Mouse (Mus musculus) limb, embryonic 10.5 days (tissue): ENCODE results near the gene Rfx4. TPM values are rescaled to one million over a fixed set of nuclear protein-coding genes. Genes with fewer than 3 reads are reported as not detected.

Experiments used
- DNase-seq: peaks from one replicate; pipeline ENCODE4 v3.0.0-alpha.2; 2017; ENCODE audit warnings: low spot score
- H3K27ac ChIP-seq: fragments of 300-500 bp; sonication (generic); 2 replicates; pipeline ENCODE4 v1.5.1; 2016; ENCODE audit warnings: mild to moderate bottlenecking
- H3K27me3 ChIP-seq: fragments of 300-500 bp; sonication (generic); 2 replicates; pipeline ENCODE4 v1.6.1; 2016; ENCODE audit warnings: low read depth, mild to moderate bottlenecking; ENCODE audit not compliant: poor library complexity, severe bottlenecking
- H3K36me3 ChIP-seq: fragments of 300-500 bp; sonication (generic); 2 replicates; pipeline ENCODE4 v1.6.1; 2016; ENCODE audit warnings: mild to moderate bottlenecking, moderate library complexity
- H3K4me1 ChIP-seq: fragments of 300-500 bp; sonication (generic); 2 replicates; pipeline ENCODE4 v1.6.1; 2016
- H3K4me3 ChIP-seq: fragments of 300-500 bp; sonication (generic); 2 replicates; pipeline ENCODE4 v1.5.1; 2016; ENCODE audit warnings: mild to moderate bottlenecking, moderate library complexity
- H3K9me3 ChIP-seq: fragments of 300-500 bp; sonication (generic); replicated peaks from 2 replicates; pipeline ENCODE4 v1.6.1; 2016; ENCODE audit warnings: mild to moderate bottlenecking
- WGBS: fragments of 180-500 bp; shearing (Covaris S2); methylation state at CpG from one replicate; pipeline ENCODE4 v1.1.7; 2016; 5-methylcytosine and 5-hydroxymethylcytosine counted together
- polyA plus RNA-seq: library from polyadenylated mRNA; unstranded; fragments of >200 nt; fragmentation: Nextera tagmentation; extraction: Ambion mirVana; gene quantifications from 2 replicates; pipeline ENCODE4 v1.2.1, GENCODE M21; 2016

Gene Rfx4
- polyA plus RNA-seq, 1 experiment from 2014 or later = not detected

GRCm38 (mm10) chr10:84829009-84829408 lies 73.1 kb downstream of the Rfx4 start:
- H3K9me3 ChIP-seq = no peaks in the 10 kb centered on the region
- WGBS = 88% methylated on average over 8 of the region's 8 CpGs
- peaks cover 15% of the 10 kb centered on the region for H3K4me1 ChIP-seq
- H3K4me3 ChIP-seq = no peak overlapping the region
- no peaks in the 10 kb centered on the region for H3K36me3 ChIP-seq
- no peak for DNase-seq
- H3K27ac ChIP-seq = no peak overlapping the region
- no peaks in the 10 kb centered on the region for H3K27me3 ChIP-seq

- Histone ChIP-seq H3K9me3 (no peaks in the 10 kb centered on the region), H3K27ac (no peak overlapping the region), H3K27me3 (no peaks in the 10 kb centered on the region), H3K4me1 (peaks cover 5% of the 10 kb centered on the region; the same call in 1 of the 2 replicates), H3K4me3 (no peak overlapping the region), H3K36me3 (no peaks in the 10 kb centered on the region)
- WGBS = 72% methylated on average over 6 of the region's 6 CpGs
- no peak for DNase-seq
Observed at GRCm38 (mm10) chr10:84835596-84835995, 79.7 kb downstream of the Rfx4 start.

- Histone ChIP-seq H3K27ac (no peak overlapping the region), H3K27me3 (no peaks in the 10 kb centered on the region), H3K36me3 (no peaks in the 10 kb centered on the region), H3K4me1 (peaks cover 5% of the 10 kb centered on the region; the same call in 1 of the 2 replicates), H3K4me3 (no peak overlapping the region), H3K9me3 (no peaks in the 10 kb centered on the region)
- DNase-seq = no peak
- 19% methylated on average over 4 of the region's 4 CpGs for WGBS
Observed at GRCm38 (mm10) chr10:84836104-84836503, 80.2 kb downstream of the Rfx4 start.

- Histone ChIP-seq H3K4me1 (peaks cover 5% of the 10 kb centered on the region; the same call in 1 of the 2 replicates), H3K4me3 (no peak overlapping the region), H3K27ac (no peak overlapping the region), H3K36me3 (no peaks in the 10 kb centered on the region), H3K27me3 (no peaks in the 10 kb centered on the region), H3K9me3 (no peaks in the 10 kb centered on the region)
- WGBS = 87% methylated on average over 2 of the region's 2 CpGs
- no peak for DNase-seq
Observed at GRCm38 (mm10) chr10:84837355-84837754, 81.5 kb downstream of the Rfx4 start.

GRCm38 (mm10) chr10:84838850-84839473 lies 83.1 kb downstream of the Rfx4 start:
- H3K27ac ChIP-seq = no peak overlapping the region
- 57% methylated on average over 7 of the region's 7 CpGs for WGBS
- no peaks in the 10 kb centered on the region for H3K27me3 ChIP-seq
- no peaks in the 10 kb centered on the region for H3K36me3 ChIP-seq
- no peak overlapping the region for H3K4me3 ChIP-seq
- H3K4me1 ChIP-seq = peaks cover 5% of the 10 kb centered on the region; the same call in 1 of the 2 replicates
- no peaks in the 10 kb centered on the region for H3K9me3 ChIP-seq
- no peak for DNase-seq

- no peaks in the 10 kb centered on the region for H3K4me1 ChIP-seq
- H3K4me3 ChIP-seq = no peak overlapping the region
- WGBS = 87% methylated on average over 5 of the region's 5 CpGs
- H3K9me3 ChIP-seq = no peaks in the 10 kb centered on the region
- H3K36me3 ChIP-seq = no peaks in the 10 kb centered on the region
- H3K27ac ChIP-seq = no peak overlapping the region
- H3K27me3 ChIP-seq = no peaks in the 10 kb centered on the region
- DNase-seq = no peak
Observed at GRCm38 (mm10) chr10:84846638-84847037, 90.8 kb downstream of the Rfx4 start.

GRCm38 (mm10) chr10:84851981-84852979 lies 96.4 kb downstream of the Rfx4 start:
- no peaks in the 10 kb centered on the region for H3K27me3 ChIP-seq
- no peaks in the 10 kb centered on the region for H3K36me3 ChIP-seq
- no peak for DNase-seq
- WGBS = 77% methylated on average over 12 of the region's 12 CpGs
- H3K4me1 ChIP-seq = 0 out of 2 replicates have a peak, but pooled peaks cover 2% of the 10 kb centered on the region
- no peak overlapping the region for H3K4me3 ChIP-seq
- no peaks in the 10 kb centered on the region for H3K9me3 ChIP-seq
- no peak overlapping the region for H3K27ac ChIP-seq

GRCm38 (mm10) chr10:84854059-84854458 lies 98.2 kb downstream of the Rfx4 start:
- no peaks in the 10 kb centered on the region for H3K9me3 ChIP-seq
- no peaks in the 10 kb centered on the region for H3K27me3 ChIP-seq
- H3K27ac ChIP-seq = no peak overlapping the region
- no peak for DNase-seq
- peaks cover 10% of the 10 kb centered on the region for H3K4me1 ChIP-seq
- no peaks in the 10 kb centered on the region for H3K36me3 ChIP-seq
- H3K4me3 ChIP-seq = no peak overlapping the region
- 90% methylated on average over 8 of the region's 8 CpGs for WGBS

GRCm38 (mm10) chr10:84855466-84855865 lies 99.6 kb downstream of the Rfx4 start:
- H3K4me1 ChIP-seq = peaks cover 21% of the 10 kb centered on the region
- DNase-seq = no peak
- H3K9me3 ChIP-seq = no peaks in the 10 kb centered on the region
- 0 out of 2 replicates have a peak, but pooled peaks cover 4% of the 10 kb centered on the region for H3K27me3 ChIP-seq
- 83% methylated on average over 11 of the region's 11 CpGs for WGBS
- H3K4me3 ChIP-seq = no peak overlapping the region
- H3K27ac ChIP-seq = 0 out of 2 replicates have a peak overlapping the region, but pooled peaks have one; percentile 15
- H3K36me3 ChIP-seq = no peaks in the 10 kb centered on the region

- Histone ChIP-seq H3K27ac (no peak overlapping the region), H3K4me3 (no peak overlapping the region), H3K27me3 (0 out of 2 replicates have a peak, but pooled peaks cover 7% of the 10 kb centered on the region), H3K4me1 (peaks cover 26% of the 10 kb centered on the region), H3K9me3 (no peaks in the 10 kb centered on the region), H3K36me3 (no peaks in the 10 kb centered on the region)
- 59% methylated on average over 8 of the region's 8 CpGs for WGBS
- peak; percentile 27 for DNase-seq
Observed at GRCm38 (mm10) chr10:84858371-84858770, 102.5 kb downstream of the Rfx4 start.

- Histone ChIP-seq H3K4me1 (peaks cover 28% of the 10 kb centered on the region), H3K27me3 (0 out of 2 replicates have a peak, but pooled peaks cover 7% of the 10 kb centered on the region), H3K9me3 (no peaks in the 10 kb centered on the region), H3K4me3 (0 out of 2 replicates have a peak overlapping the region, but pooled peaks have one; percentile 10), H3K36me3 (no peaks in the 10 kb centered on the region), H3K27ac (peak overlapping the region; percentile 19; the same call in 1 of the 2 replicates)
- peak; percentile 31 for DNase-seq
- 17% methylated on average over 14 of the region's 14 CpGs for WGBS
Observed at GRCm38 (mm10) chr10:84858806-84859496, 103.1 kb downstream of the Rfx4 start.
